Mouse (Mus musculus) embryonic fibroblast, embryonic 13.5 days (primary cell): Measurements from ENCODE around the gene Cbx7.

Source experiments
- CTCF ChIP-seq: IDR thresholded peaks from 2 replicates; pipeline ENCODE4 v1.5.1; 2011; ENCODE audit warnings: mild to moderate bottlenecking, control low read depth, low read length, moderate library complexity, borderline replicate concordance; ENCODE audit not compliant: insufficient read depth
- POLR2A ChIP-seq: IDR thresholded peaks from 2 replicates; pipeline ENCODE4 v1.6.1; 2011; ENCODE audit warnings: low read depth, mild to moderate bottlenecking, control low read depth, low read length, moderate library complexity

DNA sequence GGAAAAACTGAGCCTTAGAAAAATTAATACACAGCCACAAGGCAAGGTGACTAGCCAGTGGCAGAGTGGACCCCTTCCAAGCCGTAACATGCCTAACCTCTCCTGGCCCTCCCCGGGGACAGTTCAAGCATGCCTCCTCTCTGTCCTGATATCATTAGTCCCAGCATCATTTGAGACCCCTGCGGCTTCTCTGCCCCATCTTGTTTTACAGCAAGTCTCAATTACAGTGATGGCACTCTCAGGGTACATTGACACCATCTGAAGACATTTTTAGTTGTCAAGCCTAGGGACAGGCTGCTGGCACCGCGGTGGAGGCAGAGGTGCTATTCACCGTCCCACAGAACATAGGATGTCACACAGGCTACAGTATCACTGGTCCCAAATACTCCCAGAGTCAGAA is 37.5 kb upstream of the Cbx7 start:
- TF ChIP-seq POLR2A, result no peak
- no peak for TF ChIP-seq CTCF
